Mouse (Mus musculus) neural tube, embryonic 12.5 days (tissue): ENCODE data around the gene Gm28845. TPM values are rescaled to one million over a fixed set of nuclear protein-coding genes. Genes with fewer than 3 reads are reported as not detected.

Source experiments
- polyA plus RNA-seq: library from polyadenylated mRNA; unstranded; fragments of >200 nt; fragmentation: Nextera tagmentation; extraction: Ambion mirVana; gene quantifications from 2 replicates; pipeline ENCODE4 v1.2.1, GENCODE M21; 2016

Gene Gm28845
- polyA plus RNA-seq, 1 experiment from 2014 or later: not detected

Other genes starting within 250 kb of the Gm28845 start
- 12.9 and 13.2 TPM in 2 replicates for gene Plekhm3, start 162.7 kb downstream of the Gm28845 start, polyA plus RNA-seq
- 0.15 TPM in 1 of 2 replicates, not detected in the other for gene Akr1cl, start 86.8 kb downstream of the Gm28845 start, polyA plus RNA-seq
- gene Cryge, start 68.4 kb downstream of the Gm28845 start, polyA plus RNA-seq: not detected in 2 replicates
- gene Crygd, start 56.1 kb downstream of the Gm28845 start, polyA plus RNA-seq: not detected in 2 replicates
- gene Crygc, start 45.9 kb downstream of the Gm28845 start, polyA plus RNA-seq: not detected in 2 replicates
- 0.46 TPM in 1 of 2 replicates, not detected in the other for gene Crygb, start 37.3 kb downstream of the Gm28845 start, polyA plus RNA-seq
- gene Cryga, start 16.2 kb downstream of the Gm28845 start, polyA plus RNA-seq: not detected in 2 replicates
- 0.19 TPM in 1 of 2 replicates, not detected in the other for gene D630023F18Rik, start 3.7 kb upstream of the Gm28845 start, polyA plus RNA-seq
- gene Idh1, start 66.9 kb upstream of the Gm28845 start, polyA plus RNA-seq: 399 and 409 TPM in 2 replicates
- gene Pikfyve, start 67.1 kb upstream of the Gm28845 start, polyA plus RNA-seq: 16.5 and 18.1 TPM in 2 replicates
- gene Pth2r, start 162.5 kb upstream of the Gm28845 start, polyA plus RNA-seq: 4.2 and 4.7 TPM in 2 replicates